Mouse (Mus musculus) kidney, adult 11 months (tissue): ENCODE data around the gene Nexn.
A peak's percentile ranks its signal among the peaks of the same experiment; 100 is the strongest.

Experiments used
- DNase-seq: peaks from one replicate; pipeline ENCODE4 v3.0.0; 2022

Nexn gene

GRCm38 (mm10) chr3:152277912-152278311, 11.8 kb upstream of the Nexn start:
- DNase-seq, result no peak

GRCm38 (mm10) chr3:152276935-152277334, 10.8 kb upstream of the Nexn start:
- DNase-seq, result no peak

- no peak for DNase-seq
Observed at GRCm38 (mm10) chr3:152275008-152275407, 8.9 kb upstream of the Nexn start.

- no peak for DNase-seq
Observed at GRCm38 (mm10) chr3:152272974-152273685, 7.0 kb upstream of the Nexn start.

DNA sequence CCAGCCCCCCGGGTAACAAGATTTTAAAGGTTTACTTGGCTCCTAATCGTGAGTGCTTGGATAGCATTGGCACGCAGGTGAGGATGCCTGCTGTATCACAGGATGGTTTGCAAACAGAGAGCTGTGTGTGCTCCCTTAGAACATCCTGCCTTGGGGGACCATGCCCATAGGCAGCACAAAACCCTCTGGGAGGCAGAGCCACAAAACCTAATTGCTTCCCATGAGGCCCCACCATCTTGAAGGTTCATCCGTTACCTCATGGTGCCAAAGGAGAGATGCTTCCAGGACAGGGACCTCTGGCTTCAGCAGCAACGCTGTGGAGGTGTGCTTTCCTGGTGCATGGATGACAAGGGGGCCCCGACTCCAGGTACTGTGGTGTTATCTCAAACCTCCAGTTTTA, 5.7 kb upstream of the Nexn start:
- DNase-seq, result no peak

- no peak for DNase-seq
Observed at GRCm38 (mm10) chr3:152271071-152271710, 5.0 kb upstream of the Nexn start.

- no peak for DNase-seq
Observed at GRCm38 (mm10) chr3:152268099-152268498, 1.9 kb upstream of the Nexn start.

DNA sequence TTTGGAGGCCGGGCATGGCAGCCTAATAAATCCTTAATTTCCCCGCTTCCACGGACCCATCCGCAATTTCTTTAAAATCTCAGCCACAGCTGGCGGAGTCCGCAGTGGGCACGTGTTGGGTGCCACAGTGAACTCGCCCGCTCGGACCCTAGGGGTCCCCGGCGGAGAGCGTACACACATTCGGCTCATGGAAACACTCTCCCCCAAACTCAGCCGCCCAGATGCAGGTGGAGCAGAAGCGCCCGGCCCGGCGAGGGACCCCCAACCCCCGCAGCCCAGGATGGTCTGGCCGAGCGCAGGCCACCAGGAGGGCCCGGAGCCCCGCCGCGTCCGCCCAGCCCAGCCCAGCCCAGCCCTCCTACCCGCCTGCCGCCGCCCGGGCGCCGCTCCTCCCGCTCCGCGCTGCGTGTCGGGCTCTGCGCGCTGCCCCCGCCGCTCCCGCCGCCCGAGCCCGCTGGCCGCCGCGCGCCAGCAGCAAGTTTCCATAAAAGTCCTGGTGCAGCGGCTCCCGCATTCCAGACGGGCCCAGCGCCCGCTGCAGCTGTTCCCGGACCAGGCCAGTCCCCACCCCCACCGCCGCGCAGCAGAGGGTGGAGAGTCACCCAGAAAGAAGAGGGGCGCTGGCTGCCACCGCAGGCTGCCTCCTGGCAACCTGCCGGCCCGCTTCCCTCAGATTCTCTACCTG, 657 bp downstream of the Nexn start:
- DNase-seq, result peak; percentile 71

GRCm38 (mm10) chr3:152264830-152265229, 1.3 kb downstream of the Nexn start:
- DNase-seq, result no peak

DNA sequence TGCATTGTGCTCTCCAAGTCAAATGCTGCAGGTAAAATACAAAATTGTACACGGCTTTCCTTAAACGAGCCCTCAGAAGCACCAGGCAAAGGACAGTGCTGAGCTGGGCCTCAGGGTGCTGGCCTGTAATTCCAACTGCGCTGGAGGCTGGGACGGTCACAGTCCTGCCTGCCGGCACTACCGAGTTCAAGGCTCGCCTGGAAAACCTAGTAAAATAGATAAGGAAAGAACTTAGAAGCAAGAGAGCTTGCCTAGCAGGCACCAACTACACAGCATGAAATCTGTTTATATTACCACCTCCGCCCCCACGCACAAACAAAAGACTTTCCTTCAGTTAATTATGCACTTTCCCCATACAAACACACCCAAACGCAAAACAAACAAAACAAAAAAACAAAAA, 1.8 kb downstream of the Nexn start:
- DNase-seq, result no peak

DNA sequence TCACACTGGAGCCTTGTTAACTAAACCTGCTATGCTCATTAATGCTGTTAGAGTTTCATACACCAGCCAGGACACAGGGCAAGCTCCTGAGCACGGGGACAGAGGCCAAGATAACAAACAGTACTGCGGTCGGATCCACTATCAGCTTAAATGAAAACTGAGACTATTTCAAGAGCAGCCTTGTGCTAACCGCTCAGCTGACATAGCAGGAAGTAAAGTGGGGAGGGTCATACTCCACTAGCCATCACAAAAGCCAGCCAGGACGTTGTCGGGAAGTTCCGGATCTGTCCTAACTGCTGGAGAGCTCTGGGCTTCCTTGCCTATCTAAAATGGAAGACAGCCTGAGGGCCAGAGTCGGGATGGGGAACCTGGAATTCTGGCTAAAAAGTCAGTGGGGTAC, 4.2 kb downstream of the Nexn start:
- DNase-seq, result peak; percentile 14

- DNase-seq, result no peak
Observed at GRCm38 (mm10) chr3:152261436-152261835, 4.7 kb downstream of the Nexn start.

GRCm38 (mm10) chr3:152260362-152260761, 5.8 kb downstream of the Nexn start:
- no peak for DNase-seq

DNA sequence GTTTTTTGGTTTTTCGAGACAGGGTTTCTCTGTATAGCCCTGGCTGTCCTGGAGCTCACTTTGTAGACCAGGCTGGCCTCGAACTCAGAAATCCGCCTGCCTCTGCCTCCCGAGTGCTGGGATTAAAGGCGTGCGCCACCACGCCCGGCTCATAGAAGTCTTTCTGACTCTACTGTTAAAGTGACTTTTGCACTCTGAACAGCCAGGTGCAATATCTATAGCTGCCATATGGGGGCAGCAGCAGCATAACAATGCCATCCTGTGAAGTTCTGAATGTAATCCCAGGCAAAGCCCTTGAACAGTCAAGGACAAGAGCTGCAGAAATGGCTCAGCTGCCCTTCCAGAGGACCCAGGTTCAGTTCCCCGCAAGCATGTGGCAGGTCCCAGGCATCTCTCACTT, 6.7 kb downstream of the Nexn start:
- DNase-seq, result peak; percentile 76

GRCm38 (mm10) chr3:152257528-152257927, 8.6 kb downstream of the Nexn start:
- no peak for DNase-seq

DNA sequence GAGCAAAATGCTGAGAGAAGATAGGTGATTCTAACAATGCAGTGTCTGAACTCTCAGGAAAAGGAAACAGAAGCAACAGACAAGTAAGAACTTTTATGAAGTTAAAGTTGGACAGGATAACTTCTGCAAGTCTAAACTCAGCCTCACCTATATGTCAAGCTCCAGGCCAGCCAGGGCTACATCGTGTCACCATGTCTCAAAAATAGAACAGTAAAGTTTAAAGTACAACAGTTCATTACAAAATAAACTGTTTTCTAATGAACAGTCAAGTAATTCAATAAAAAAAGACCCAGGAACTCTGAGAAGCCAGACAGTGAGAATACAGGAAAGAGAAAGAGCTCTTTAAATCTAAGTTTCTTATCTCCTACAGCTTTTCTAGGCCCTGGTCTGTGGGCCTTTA, 15.7 kb downstream of the Nexn start:
- DNase-seq, result no peak

- no peak for DNase-seq
Observed at GRCm38 (mm10) chr3:152247708-152248107, 18.4 kb downstream of the Nexn start.

- no peak for DNase-seq
Observed at GRCm38 (mm10) chr3:152245273-152245910, 20.8 kb downstream of the Nexn start.

DNA sequence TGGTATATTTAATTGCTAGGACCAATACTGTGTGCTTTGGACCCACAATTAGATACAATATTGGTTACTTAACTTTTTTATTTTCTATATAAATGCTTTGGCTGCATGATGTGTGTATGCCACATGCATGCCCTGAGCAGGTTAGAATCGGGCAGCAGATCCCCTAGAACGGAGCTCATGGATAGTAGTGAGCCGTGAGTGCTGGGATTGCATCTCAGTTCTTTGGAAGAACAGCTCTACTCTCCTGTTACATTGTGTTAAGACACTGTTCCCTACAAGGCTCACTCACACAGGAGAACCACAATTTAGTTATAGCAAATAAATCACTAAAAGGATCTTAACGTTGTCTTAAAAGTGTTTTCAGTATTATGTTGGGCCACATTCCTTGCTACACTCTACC, 22.8 kb downstream of the Nexn start:
- DNase-seq, result no peak

DNA sequence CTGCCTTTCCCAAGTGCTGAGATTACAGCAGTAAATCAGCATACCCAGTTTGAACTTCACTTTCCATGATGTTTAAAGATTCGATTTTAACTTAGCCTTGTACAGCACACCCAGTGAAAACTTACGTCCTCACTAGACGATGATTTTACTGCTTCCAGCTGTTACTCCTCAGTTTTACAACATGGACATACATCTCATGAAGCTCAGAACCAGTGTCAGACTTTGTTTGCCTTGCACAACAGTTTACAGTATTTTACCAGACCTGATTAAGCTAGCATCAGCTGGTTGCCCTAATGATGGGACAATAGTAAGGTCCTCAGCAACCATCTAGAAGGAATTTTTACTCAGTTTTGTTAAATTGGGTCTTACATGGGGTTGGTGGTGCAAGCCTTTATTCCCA, 25.1 kb downstream of the Nexn start:
- no peak for DNase-seq

- no peak for DNase-seq
Observed at GRCm38 (mm10) chr3:152239592-152239991, 26.6 kb downstream of the Nexn start.

DNA sequence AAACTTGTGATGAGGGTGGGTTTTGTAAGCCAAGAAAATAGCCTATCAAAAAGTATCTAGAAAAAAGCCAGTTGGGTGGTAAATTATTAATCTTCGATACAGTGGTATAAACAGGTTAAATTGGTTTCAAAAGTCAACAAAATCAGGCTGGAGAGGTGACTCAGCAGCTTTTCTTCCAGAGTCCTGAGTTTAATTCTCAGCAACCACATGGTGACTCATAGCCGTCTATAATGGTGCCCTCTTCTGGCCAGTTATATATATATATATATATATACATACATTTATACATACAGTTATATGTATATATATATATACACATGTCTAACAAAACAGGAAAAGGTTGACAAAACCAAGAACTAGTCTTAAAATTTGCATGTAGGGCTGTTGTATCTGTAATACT, 27.3 kb downstream of the Nexn start:
- peak; percentile 47 for DNase-seq

GRCm38 (mm10) chr3:152235805-152236204, 30.3 kb downstream of the Nexn start:
- DNase-seq, result no peak

- DNase-seq, result no peak
Observed at GRCm38 (mm10) chr3:152235238-152235637, 30.9 kb downstream of the Nexn start.
